Mouse (Mus musculus) midbrain, embryonic 16.5 days (tissue): Measurements from ENCODE around the gene Gm40460. TPM values are rescaled to one million over a fixed set of nuclear protein-coding genes. Genes with fewer than 3 reads are reported as not detected.
A peak's percentile ranks its signal among the peaks of the same experiment; 100 is the strongest.
"Not testable (repeated sequence)": the region's sequence is repeated elsewhere in the genome, so short reads cannot be mapped to it uniquely, and the experiment has no call there.

ENCODE experiments used
- ATAC-seq: fragments of 200-750 bp; cut with Nextera tagmentation; 2 replicates; pipeline ENCODE4 v1.8.0; 2017; ENCODE audit warnings: moderate TSS enrichment
- H3K27ac ChIP-seq: fragments of 300-500 bp; sonication (generic); 2 replicates; pipeline ENCODE4 v1.5.1; 2014; ENCODE audit warnings: mild to moderate bottlenecking, low read length, mixed read lengths
- H3K27me3 ChIP-seq: fragments of 300-500 bp; sonication (generic); 2 replicates; pipeline ENCODE4 v1.6.1; 2014; ENCODE audit warnings: low read depth, low read length, mixed read lengths; ENCODE audit not compliant: control insufficient read depth, insufficient read depth
- H3K36me3 ChIP-seq: fragments of 300-500 bp; sonication (generic); 2 replicates; pipeline ENCODE4 v1.6.1; 2014; ENCODE audit warnings: mild to moderate bottlenecking, low read length, moderate library complexity, mixed read lengths; ENCODE audit not compliant: control insufficient read depth, insufficient read depth
- H3K4me1 ChIP-seq: fragments of 300-500 bp; sonication (generic); 2 replicates; pipeline ENCODE4 v1.6.1; 2014; ENCODE audit warnings: mild to moderate bottlenecking, low read length, mixed read lengths; ENCODE audit not compliant: control insufficient read depth, insufficient read depth
- H3K4me2 ChIP-seq: fragments of 300-500 bp; sonication (generic); 2 replicates; pipeline ENCODE4 v1.6.1; 2014; ENCODE audit warnings: mild to moderate bottlenecking, low read length, mixed read lengths
- H3K4me3 ChIP-seq: fragments of 300-500 bp; sonication (generic); 2 replicates; pipeline ENCODE4 v1.5.1; 2014; ENCODE audit warnings: low read depth, mild to moderate bottlenecking, low read length, moderate library complexity, mixed read lengths
- H3K9ac ChIP-seq: fragments of 300-500 bp; sonication (generic); 2 replicates; pipeline ENCODE4 v1.6.1; 2014; ENCODE audit warnings: low read depth, low read length, mixed read lengths
- H3K9me3 ChIP-seq: fragments of 300-500 bp; sonication (generic); replicated peaks from 2 replicates; pipeline ENCODE4 v1.6.1; 2014; ENCODE audit warnings: mild to moderate bottlenecking, low read length, mixed read lengths; ENCODE audit not compliant: control insufficient read depth, poor library complexity, severe bottlenecking
- WGBS: fragments of 180-500 bp; shearing (Covaris S2); extraction: QIAGEN DNeasy Blood & Tissue Kit; methylation state at CpG from one replicate; pipeline ENCODE4 v1.1.7; 2014; 5-methylcytosine and 5-hydroxymethylcytosine counted together
- polyA plus RNA-seq: library from polyadenylated mRNA; unstranded; fragments of >200 nt; fragmentation: Nextera tagmentation; extraction: Ambion mirVana; gene quantifications from 2 replicates; pipeline ENCODE4 v1.2.1, GENCODE M21; 2015

Gm40460 gene
- not detected in 2 replicates for polyA plus RNA-seq

DNA sequence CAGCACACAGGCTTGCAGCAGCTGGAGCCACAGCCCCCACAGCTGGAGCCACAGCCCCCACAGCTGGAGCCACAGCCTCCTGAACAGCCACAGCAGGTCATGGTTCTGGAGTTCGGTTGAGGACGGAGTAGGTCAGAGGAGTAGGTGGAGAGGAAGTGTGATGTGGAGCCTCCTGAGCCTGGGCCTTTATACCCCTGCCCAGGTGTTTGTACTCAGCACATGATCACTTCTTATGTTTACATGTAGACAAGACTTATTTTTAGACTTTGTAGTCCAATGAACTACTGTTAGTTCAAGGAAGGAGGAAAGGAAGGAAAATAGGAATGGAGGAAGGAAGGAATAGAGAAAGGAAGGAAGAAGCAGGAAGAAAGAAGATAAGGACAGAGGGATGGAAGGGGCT lies at the start of gene Gm40460:
Gm40460 (minus strand) TSS at position 101 of the 400 bp plus-strand sequence.
- Histone ChIP-seq H3K4me3 (no peak within 1 kb of the TSS), H3K27ac (no peak within 1 kb of the TSS), H3K27me3 (no peaks in the 10 kb centered on the region), H3K9ac (no peak within 1 kb of the TSS), H3K9me3 (no peaks in the 10 kb centered on the region), H3K4me1 (no peaks in the 10 kb centered on the region), H3K36me3 (no peaks in the 10 kb centered on the region), H3K4me2 (no peak within 1 kb of the TSS)
- ATAC-seq = no peak
- WGBS = 66% methylated on average over 2 of the region's 2 CpGs

DNA sequence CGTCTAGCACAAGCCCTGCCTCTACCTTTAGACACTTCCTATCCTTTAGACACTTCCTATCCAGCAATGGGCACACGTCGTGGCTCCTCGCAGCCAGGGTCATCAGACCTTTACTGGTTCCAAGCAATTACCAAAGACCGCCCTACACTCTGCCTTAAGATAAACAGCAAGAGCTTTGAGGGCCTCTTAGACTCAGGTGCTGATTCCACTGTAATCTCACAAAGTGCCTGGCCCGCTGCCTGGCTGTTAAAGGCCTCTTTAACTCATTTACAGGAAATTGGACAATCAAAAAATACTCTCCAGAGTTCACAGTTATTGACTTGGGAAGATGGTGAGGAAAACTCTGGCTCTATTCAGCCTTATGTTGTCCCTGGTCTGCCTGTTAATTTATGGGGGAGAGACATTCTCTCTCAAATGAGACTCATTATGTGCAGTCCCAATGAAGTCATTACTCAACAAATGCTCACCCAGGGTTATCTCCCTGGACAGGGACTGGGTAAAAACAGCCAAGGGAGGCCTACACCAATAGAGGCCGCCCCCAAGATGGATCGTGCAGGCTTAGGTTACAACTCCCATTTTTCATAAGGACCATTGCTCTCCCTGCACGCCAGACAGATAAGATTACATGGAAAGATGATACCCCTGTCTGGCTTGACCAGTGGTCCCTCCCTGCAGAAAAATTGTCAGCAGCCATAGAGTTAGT lies 45.2 kb upstream of the Gm40460 start:
- H3K4me2 ChIP-seq, H3K36me3 ChIP-seq: not testable (repeated sequence)

DNA sequence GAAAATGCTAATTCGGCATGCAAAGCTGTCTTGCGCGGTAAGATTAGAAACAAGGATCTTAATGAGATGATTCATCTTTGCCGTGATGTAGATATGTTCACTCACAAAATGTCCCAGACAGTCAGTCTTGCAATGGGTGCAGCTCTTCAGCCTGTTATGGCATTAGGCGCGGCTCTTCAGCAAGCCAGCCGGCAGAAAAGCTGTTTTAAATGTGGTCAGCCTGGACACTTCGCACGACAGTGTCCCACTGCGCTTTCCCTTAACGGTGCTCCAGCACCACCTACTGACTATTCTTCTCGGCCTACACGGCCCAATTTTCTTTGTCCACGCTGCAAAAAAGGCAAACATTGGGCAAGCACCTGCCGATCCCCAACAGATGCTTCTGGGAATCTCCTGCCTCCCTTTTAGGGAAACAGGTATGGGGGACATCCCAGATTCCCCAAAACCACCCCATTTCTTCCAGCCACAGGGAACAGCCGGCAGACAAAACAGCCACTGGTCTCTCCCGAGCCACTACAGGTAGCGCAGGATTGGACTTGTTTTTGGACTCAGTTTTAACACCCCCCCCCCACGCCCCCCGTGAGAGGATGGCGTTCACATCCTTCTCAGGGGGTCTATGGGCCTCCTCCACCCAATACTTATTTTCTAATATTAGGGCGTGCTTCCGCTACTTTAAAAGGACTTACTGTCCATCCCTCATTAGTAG lies 44.4 kb upstream of the Gm40460 start:
- ATAC-seq = peak; percentile 84
- H3K27me3 ChIP-seq = peaks cover 7% of the 10 kb centered on the region
- peak overlapping the region; percentile 59 for H3K9ac ChIP-seq
- WGBS = 23% methylated on average over 23 of the region's 23 CpGs
- H3K9me3 ChIP-seq = no peaks in the 10 kb centered on the region
- H3K4me1 ChIP-seq = peaks cover 8% of the 10 kb centered on the region
- peak overlapping the region; percentile 72 for H3K4me2 ChIP-seq
- no peaks in the 10 kb centered on the region for H3K36me3 ChIP-seq
- H3K4me3 ChIP-seq = peak overlapping the region; percentile 47
- peak overlapping the region; percentile 79 for H3K27ac ChIP-seq

More for the DNA sequence above, 45.2 kb upstream of the Gm40460 start:
- not testable (repeated sequence) for H3K27ac ChIP-seq, H3K4me1 ChIP-seq, H3K27me3 ChIP-seq, H3K9me3 ChIP-seq, H3K4me3 ChIP-seq, ATAC-seq, H3K9ac ChIP-seq
- 86% methylated on average over 9 of the region's 9 CpGs for WGBS

GRCm38 (mm10) chr7:142284615-142285080 lies 43.8 kb upstream of the Gm40460 start:
- Histone ChIP-seq H3K4me2 (peak overlapping the region; percentile 72), H3K27me3 (peaks cover 7% of the 10 kb centered on the region), H3K9ac (peak overlapping the region; percentile 59), H3K4me1 (peaks cover 8% of the 10 kb centered on the region), H3K4me3 (peak overlapping the region; percentile 47), H3K36me3 (no peaks in the 10 kb centered on the region), H3K9me3 (no peaks in the 10 kb centered on the region), H3K27ac (peak overlapping the region; percentile 79)
- WGBS = under 1% methylated on average over 19 of the region's 19 CpGs
- ATAC-seq = peak; percentile 87

DNA sequence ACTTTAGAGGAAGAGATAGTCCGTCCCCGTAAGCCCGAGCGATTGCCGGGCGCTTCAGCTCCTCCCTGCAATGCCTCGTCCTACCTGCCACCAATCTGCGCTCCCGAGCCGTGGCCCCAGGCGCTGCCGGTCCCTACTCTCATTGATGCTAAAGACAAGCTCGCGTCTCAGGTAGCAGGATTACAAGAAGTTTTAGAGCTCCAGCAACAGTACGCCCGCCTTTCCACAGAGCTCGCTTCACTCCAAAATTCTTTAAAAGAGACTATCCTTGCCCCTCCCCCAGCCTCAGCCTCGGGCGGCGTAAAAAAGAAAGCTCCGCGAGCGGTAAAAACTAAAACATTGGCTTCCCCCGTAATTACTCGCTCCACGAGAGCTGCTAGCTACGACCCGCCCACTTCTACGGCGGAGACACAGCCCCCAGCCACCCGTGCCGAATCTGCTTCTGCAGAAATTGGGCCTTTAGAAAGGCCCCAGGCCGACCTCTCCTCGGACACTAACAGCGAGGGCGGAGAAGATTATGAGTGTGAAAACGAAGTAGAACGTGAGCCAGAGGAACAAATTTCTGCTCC lies 43.2 kb upstream of the Gm40460 start:
- peak; percentile 66 for ATAC-seq
- Histone ChIP-seq H3K27me3 (peaks cover 7% of the 10 kb centered on the region), H3K36me3 (no peaks in the 10 kb centered on the region), H3K4me1 (peaks cover 8% of the 10 kb centered on the region), H3K4me2 (peak overlapping the region; percentile 72), H3K27ac (peak overlapping the region; percentile 79), H3K9me3 (no peaks in the 10 kb centered on the region), H3K9ac (peak overlapping the region; percentile 59), H3K4me3 (peak overlapping the region; percentile 47)
- WGBS = under 1% methylated on average over 38 of the region's 38 CpGs

GRCm38 (mm10) chr7:142282847-142283246 lies 42.0 kb upstream of the Gm40460 start:
- H3K27me3 ChIP-seq, H3K36me3 ChIP-seq, H3K4me3 ChIP-seq, H3K27ac ChIP-seq, H3K4me2 ChIP-seq, H3K9ac ChIP-seq, H3K9me3 ChIP-seq, ATAC-seq, H3K4me1 ChIP-seq: not testable (repeated sequence)
- 28% methylated on average over 2 of the region's 2 CpGs for WGBS

- not testable (repeated sequence) for H3K4me2 ChIP-seq, ATAC-seq, H3K4me3 ChIP-seq, H3K27me3 ChIP-seq, H3K4me1 ChIP-seq, H3K9ac ChIP-seq, H3K9me3 ChIP-seq, H3K27ac ChIP-seq, H3K36me3 ChIP-seq
- WGBS = 68% methylated on average over 1 of the region's 1 CpGs
Observed at GRCm38 (mm10) chr7:142279291-142279690, 38.4 kb upstream of the Gm40460 start.

DNA sequence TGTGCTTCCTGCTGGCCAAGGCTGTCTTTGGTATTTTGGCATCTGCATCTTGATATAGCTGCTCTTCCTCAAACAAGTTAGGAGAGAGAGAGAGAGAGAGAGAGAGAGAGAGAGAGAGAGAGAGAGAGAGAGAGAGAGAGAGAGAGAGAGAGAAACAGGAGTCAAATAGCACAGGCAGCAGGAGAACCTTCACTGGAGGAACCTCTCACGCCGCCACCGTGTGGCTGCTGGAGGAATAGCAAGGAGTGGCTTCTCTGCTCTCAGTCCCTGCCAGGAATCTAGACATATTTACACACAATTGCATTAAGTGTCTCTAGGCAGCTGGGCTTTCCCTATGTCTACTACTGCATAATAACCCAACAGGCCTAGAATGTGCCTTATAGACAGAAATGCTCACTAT lies 37.3 kb upstream of the Gm40460 start:
- 0% methylated on average over 3 of the region's 3 CpGs for WGBS
- not testable (repeated sequence) for H3K9ac ChIP-seq, H3K4me2 ChIP-seq, H3K27me3 ChIP-seq, ATAC-seq, H3K9me3 ChIP-seq, H3K4me3 ChIP-seq, H3K36me3 ChIP-seq, H3K4me1 ChIP-seq, H3K27ac ChIP-seq

DNA sequence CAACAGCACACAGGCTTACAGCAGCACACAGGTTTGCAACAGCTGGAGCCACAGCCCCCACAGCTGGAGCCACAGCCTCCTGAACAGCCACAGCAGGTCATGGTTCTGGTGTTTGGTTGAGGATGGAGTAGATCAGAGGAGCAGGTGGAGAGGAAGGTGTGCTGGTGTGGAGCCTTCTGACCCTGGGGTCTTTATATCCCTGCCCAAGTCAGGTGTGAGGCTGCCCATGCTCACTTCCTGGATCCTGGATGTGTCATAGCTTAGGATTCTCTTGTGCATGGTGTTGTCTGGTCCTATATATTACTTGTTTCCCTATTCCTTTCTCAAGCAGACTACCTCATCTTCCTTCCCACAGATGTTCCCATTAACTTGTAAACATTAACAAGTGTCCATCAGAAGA lies 33.4 kb upstream of the Gm40460 start, which contains the start of gene Gm4559:
Gm4559 (minus strand) TSS at position 101 of the 400 bp plus-strand sequence.
- H3K27me3 ChIP-seq, H3K4me1 ChIP-seq, H3K9me3 ChIP-seq, H3K36me3 ChIP-seq, H3K4me2 ChIP-seq, H3K27ac ChIP-seq, ATAC-seq, H3K4me3 ChIP-seq, H3K9ac ChIP-seq: not testable (repeated sequence)
